Mouse (Mus musculus) megakaryocyte, embryonic 14.5 days (primary cell): Measurements from ENCODE around the gene Atpaf2. TPM values are rescaled to one million over a fixed set of nuclear protein-coding genes. Genes with fewer than 3 reads are reported as not detected.

ENCODE experiments used
- H3K27me3 ChIP-seq: replicated peaks from 2 replicates; pipeline ENCODE3; 2012; ENCODE audit warnings: inconsistent platforms
- H3K36me3 ChIP-seq: replicated peaks from 2 replicates; pipeline ENCODE3; 2012; ENCODE audit warnings: low read length, inconsistent platforms, mixed read lengths
- H3K4me1 ChIP-seq: 2 replicates; pipeline ENCODE4 v1.6.1; 2012; ENCODE audit warnings: inconsistent platforms
- H3K4me3 ChIP-seq: replicated peaks from 2 replicates; pipeline ENCODE3; 2012; ENCODE audit warnings: moderate library complexity, mild to moderate bottlenecking, inconsistent platforms
- H3K9me3 ChIP-seq: 2 replicates; pipeline ENCODE4 v1.6.1; 2012; ENCODE audit warnings: inconsistent platforms
- FLI1 ChIP-seq: IDR thresholded peaks from 2 replicates; pipeline ENCODE4 v1.6.1; 2012; ENCODE audit warnings: low read length, inconsistent platforms, mixed read lengths
- GATA1 ChIP-seq: IDR thresholded peaks from 3 replicates; pipeline ENCODE4 v1.6.1; 2012; ENCODE audit warnings: mixed read lengths, low read length, inconsistent platforms, borderline replicate concordance
- polyA plus RNA-seq: library from polyadenylated mRNA; stranded (reverse); fragments of >175 nt; gene quantifications from 2 replicates; pipeline ENCODE4 v1.2.3, GENCODE M21; 2012; ENCODE audit warnings: low replicate concordance; ENCODE audit not compliant: insufficient read depth

The Atpaf2 gene
- polyA plus RNA-seq, 1 experiment: 40.7 TPM

DNA sequence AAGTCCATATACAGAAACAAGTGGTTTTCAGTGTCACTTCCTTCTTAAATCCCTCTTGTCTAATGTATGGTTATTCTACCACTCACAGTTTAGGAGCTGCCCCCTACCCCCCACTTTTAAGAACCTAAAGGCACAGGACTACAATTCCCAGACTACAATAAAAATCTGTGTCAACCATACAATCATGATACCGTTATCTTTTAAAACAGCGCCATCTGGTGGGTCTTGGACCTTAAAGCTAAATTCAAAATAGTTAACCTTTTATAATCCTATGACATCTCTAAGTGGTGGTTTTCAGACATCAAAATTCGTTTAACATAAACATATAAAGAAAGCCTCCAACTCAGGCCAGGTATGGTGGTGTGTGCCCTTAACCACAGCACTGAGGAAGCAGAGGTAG lies 6.1 kb downstream of the Atpaf2 start:
- Histone ChIP-seq H3K36me3 (peaks cover 42% of the 10 kb centered on the region), H3K27me3 (no peaks in the 10 kb centered on the region), H3K4me1 (peaks cover 32% of the 10 kb centered on the region), H3K9me3 (no peaks in the 10 kb centered on the region), H3K4me3 (no peak overlapping the region)
- TF ChIP-seq GATA1 (no peak), FLI1 (no peak)

GRCm38 (mm10) chr11:60406606-60407005 lies 11.7 kb downstream of the Atpaf2 start:
- TF ChIP-seq GATA1: no peak
- TF ChIP-seq FLI1: no peak
- no peaks in the 10 kb centered on the region for H3K4me1 ChIP-seq
- H3K4me3 ChIP-seq: no peak overlapping the region
- H3K27me3 ChIP-seq: no peaks in the 10 kb centered on the region
- peaks cover 95% of the 10 kb centered on the region for H3K36me3 ChIP-seq
- no peaks in the 10 kb centered on the region for H3K9me3 ChIP-seq

DNA sequence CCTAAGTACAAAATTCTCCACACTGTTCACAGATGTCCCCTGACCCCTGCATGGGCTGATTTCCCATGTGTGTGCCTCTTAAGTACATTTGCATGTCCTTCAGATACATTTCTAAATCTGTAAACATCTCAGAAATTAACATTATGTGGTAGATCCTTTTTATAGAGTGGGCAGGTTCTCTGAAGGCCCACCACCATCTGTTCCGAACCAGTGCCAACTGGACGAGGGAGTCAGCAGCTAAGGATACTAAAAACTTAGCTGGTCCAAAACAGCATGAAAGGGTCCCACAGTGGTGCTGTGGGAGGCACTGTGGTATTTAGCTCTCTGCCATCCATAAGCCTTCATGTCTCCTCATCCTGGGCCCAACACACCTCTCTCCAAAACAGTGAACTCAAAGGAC lies 21.1 kb downstream of the Atpaf2 start:
- H3K4me1 ChIP-seq: no peaks in the 10 kb centered on the region
- no peaks in the 10 kb centered on the region for H3K9me3 ChIP-seq
- H3K4me3 ChIP-seq: no peak overlapping the region
- peaks cover 9% of the 10 kb centered on the region for H3K27me3 ChIP-seq
- TF ChIP-seq GATA1 (no peak), FLI1 (no peak)
- H3K36me3 ChIP-seq: peaks cover 27% of the 10 kb centered on the region

GRCm38 (mm10) chr11:60396546-60396945 lies 21.7 kb downstream of the Atpaf2 start:
- Histone ChIP-seq H3K4me1 (no peaks in the 10 kb centered on the region; the same call in 1 of the 2 replicates), H3K4me3 (no peak overlapping the region), H3K9me3 (no peaks in the 10 kb centered on the region), H3K27me3 (peaks cover 9% of the 10 kb centered on the region), H3K36me3 (peaks cover 20% of the 10 kb centered on the region)
- no peak for TF ChIP-seq FLI1

DNA sequence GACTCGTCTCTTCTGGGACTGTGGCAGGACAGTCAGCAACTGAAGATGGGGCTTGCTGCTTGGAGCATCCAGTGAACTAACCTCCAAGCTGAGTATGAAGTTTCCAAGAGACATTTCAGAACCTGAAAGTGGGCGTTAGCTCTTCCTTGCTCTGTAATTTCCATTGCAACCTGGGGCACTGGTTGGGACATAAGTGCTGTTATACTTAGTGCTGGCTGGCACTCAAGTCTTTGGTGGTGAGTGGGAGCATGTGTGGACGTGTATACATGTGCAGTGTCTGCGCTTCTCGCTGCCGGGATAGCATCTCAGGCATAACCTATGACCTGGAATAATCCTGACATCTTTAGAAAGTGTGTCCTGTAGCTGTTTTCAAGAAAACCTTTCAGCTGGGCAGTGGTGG lies 26.9 kb downstream of the Atpaf2 start:
- Histone ChIP-seq H3K27me3 (peaks cover 42% of the 10 kb centered on the region), H3K4me3 (no peak overlapping the region), H3K9me3 (no peaks in the 10 kb centered on the region), H3K4me1 (peaks cover 13% of the 10 kb centered on the region), H3K36me3 (no peaks in the 10 kb centered on the region)
- TF ChIP-seq FLI1: no peak
- TF ChIP-seq GATA1: no peak

DNA sequence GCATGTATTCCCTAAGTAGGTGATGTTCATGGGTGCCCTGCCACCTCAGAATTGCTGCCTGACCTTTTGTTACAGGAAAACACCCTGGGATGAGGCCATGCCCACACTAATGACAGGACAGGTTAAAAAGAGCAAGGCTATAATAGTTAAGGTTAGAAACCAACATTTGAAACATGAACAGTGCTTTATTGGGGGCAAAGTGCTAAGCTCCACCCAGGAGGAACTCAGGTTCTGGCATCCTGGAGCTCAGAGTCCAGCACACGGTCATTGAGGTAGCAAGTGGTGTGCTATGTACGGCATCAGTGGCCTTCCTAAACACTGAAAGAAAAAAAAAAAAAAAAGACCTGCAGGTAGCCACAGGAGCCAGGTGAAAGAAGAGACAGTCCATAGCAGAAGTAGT lies 30.3 kb downstream of the Atpaf2 start:
- peaks cover 59% of the 10 kb centered on the region for H3K27me3 ChIP-seq
- H3K9me3 ChIP-seq: peaks cover 6% of the 10 kb centered on the region; the same call in 1 of the 2 replicates
- H3K36me3 ChIP-seq: no peaks in the 10 kb centered on the region
- no peak overlapping the region for H3K4me3 ChIP-seq
- no peak for TF ChIP-seq GATA1
- H3K4me1 ChIP-seq: peaks cover 21% of the 10 kb centered on the region

- Histone ChIP-seq H3K27me3 (peaks cover 64% of the 10 kb centered on the region), H3K4me1 (peaks cover 16% of the 10 kb centered on the region), H3K9me3 (peaks cover 6% of the 10 kb centered on the region; the same call in 1 of the 2 replicates), H3K4me3 (no peak overlapping the region), H3K36me3 (no peaks in the 10 kb centered on the region)
- TF ChIP-seq GATA1: no peak
- no peak for TF ChIP-seq FLI1
Observed at GRCm38 (mm10) chr11:60385946-60386345, 32.3 kb downstream of the Atpaf2 start.

- Histone ChIP-seq H3K9me3 (peaks cover 6% of the 10 kb centered on the region; the same call in 1 of the 2 replicates), H3K4me3 (no peak overlapping the region), H3K4me1 (peaks cover 15% of the 10 kb centered on the region; the same call in 1 of the 2 replicates), H3K27me3 (peaks cover 65% of the 10 kb centered on the region), H3K36me3 (no peaks in the 10 kb centered on the region)
- no peak for TF ChIP-seq GATA1
- no peak for TF ChIP-seq FLI1
Observed at GRCm38 (mm10) chr11:60384762-60385421, 33.4 kb downstream of the Atpaf2 start.

DNA sequence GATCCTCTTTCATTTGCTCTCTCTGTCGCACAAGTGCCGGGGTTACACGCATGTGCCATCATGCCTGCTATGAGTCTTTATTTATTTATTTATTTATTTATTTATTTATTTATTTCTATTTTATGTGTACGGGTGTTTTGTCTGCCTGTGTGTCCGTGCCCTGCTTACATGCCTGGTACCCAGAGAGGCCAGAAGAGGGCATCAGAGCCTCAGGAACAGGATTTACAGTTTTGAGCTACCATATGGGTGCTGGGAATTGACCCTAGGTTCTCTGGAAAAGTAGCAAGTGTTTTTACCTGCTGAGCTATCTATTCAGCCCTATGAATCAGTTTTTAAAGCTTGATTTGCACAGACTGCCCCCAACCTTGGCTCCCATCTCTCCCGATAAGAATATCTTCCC lies 34.7 kb downstream of the Atpaf2 start:
- TF ChIP-seq FLI1 (no peak), GATA1 (no peak)
- Histone ChIP-seq H3K4me3 (no peak overlapping the region), H3K27me3 (peaks cover 53% of the 10 kb centered on the region), H3K9me3 (peaks cover 6% of the 10 kb centered on the region; the same call in 1 of the 2 replicates), H3K36me3 (no peaks in the 10 kb centered on the region), H3K4me1 (peaks cover 15% of the 10 kb centered on the region; the same call in 1 of the 2 replicates)

DNA sequence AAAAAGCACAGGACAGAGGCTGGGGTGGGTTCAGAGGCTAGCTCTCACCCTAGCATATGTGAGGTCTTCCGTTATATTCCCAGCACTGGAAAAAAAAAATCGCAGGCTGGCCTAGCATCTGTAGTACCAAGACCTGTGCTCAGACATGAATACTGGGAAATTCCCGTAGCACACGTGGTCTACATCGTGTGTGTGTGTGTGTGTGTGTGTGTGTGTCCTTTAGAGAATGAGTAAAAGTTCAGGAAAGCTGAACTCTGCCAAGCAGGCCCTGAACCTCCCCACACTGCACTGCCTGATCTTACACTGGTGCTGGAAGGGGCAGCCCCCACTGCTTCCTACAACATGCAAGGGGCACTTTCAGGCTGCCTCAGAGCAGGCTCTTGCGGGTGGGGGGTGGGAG lies 43.8 kb downstream of the Atpaf2 start:
- Histone ChIP-seq H3K36me3 (no peaks in the 10 kb centered on the region), H3K4me1 (peaks cover 26% of the 10 kb centered on the region), H3K4me3 (no peak overlapping the region), H3K9me3 (no peaks in the 10 kb centered on the region), H3K27me3 (peaks cover 33% of the 10 kb centered on the region)
- TF ChIP-seq FLI1: no peak
- no peak for TF ChIP-seq GATA1

GRCm38 (mm10) chr11:60370431-60370830 lies 47.8 kb downstream of the Atpaf2 start:
- H3K36me3 ChIP-seq: no peaks in the 10 kb centered on the region
- TF ChIP-seq FLI1 (no peak), GATA1 (no peak)

More at GRCm38 (mm10) chr11:60370431-60370830, 47.8 kb downstream of the Atpaf2 start:
- H3K9me3 ChIP-seq: no peaks in the 10 kb centered on the region
- H3K4me1 ChIP-seq: peaks cover 43% of the 10 kb centered on the region
- peaks cover 36% of the 10 kb centered on the region for H3K27me3 ChIP-seq
- no peak overlapping the region for H3K4me3 ChIP-seq
